Comparison of ENCODE assay signal across 10 mouse cellular contexts in genomic region chr19:27032621-27033020, GRCm38 (mm10).
DNase-seq lines count a peak whose midpoint lies in the region; ATAC-seq and TF ChIP-seq lines count a peak whose summit lies in the region.
"Had no signal": no experiment of that assay in that cellular context is flagged by ENCODE, and none has a peak within 500 bp of the region (broad histone marks: within the 10 kb centered on the region; RNA-seq: fewer than 3 reads in every experiment).

No protein-coding gene starts in this region.

- no peak overlapping the region for H3K4me3 ChIP-seq in liver, postnatal 0 days (ENCODE audit: low read depth, low read length)
- H3K4me3 ChIP-seq in liver, embryonic 11.5 days (ENCODE audit: low read depth, low read length), result no peak overlapping the region
- H3K4me3 ChIP-seq: intestine, embryonic 15.5 days; liver, embryonic 12.5 days had no signal

- DNase-seq in embryo, embryonic 10 days (ENCODE audit: low spot score), result peak; percentile 38
- no peak for DNase-seq in embryo, embryonic 10.5 days (ENCODE audit: low spot score)
- DNase-seq in liver, postnatal 0 days, result no peak
- DNase-seq in liver, embryonic 11.5 days (ENCODE audit: low spot score), result no peak
- DNase-seq in kidney, postnatal 25 days, result peak; percentile 47 to 69
- DNase-seq in retina, postnatal 1 day, result peak; percentile 52
- DNase-seq in left cerebral cortex, adult 9 months (ENCODE audit: low spot score in 2 of 2), result no peak
- DNase-seq in testis, postnatal 10 days (ENCODE audit: low spot score), result no peak

- no peaks in the 10 kb centered on the region for H3K9me3 ChIP-seq in liver, postnatal 0 days (ENCODE audit: low read length)
- H3K9me3 ChIP-seq in liver, embryonic 11.5 days (ENCODE audit: control insufficient read depth, low read length), result no peaks in the 10 kb centered on the region
- H3K9me3 ChIP-seq: intestine, embryonic 15.5 days; liver, embryonic 12.5 days had no signal

- H3K4me1 ChIP-seq in liver, postnatal 0 days (ENCODE audit: insufficient read depth), result no peaks in the 10 kb centered on the region
- H3K4me1 ChIP-seq in liver, embryonic 11.5 days (replicated peaks; ENCODE audit: control insufficient read depth, insufficient read depth, low read length), result no peaks in the 10 kb centered on the region
- H3K4me1 ChIP-seq: intestine, embryonic 15.5 days; liver, embryonic 12.5 days had no signal

- no peak overlapping the region for H3K27ac ChIP-seq in liver, postnatal 0 days (ENCODE audit: low read depth)
- H3K27ac ChIP-seq in liver, embryonic 11.5 days (ENCODE audit: low read depth, low read length), result no peak overlapping the region
- H3K27ac ChIP-seq: intestine, embryonic 15.5 days; liver, embryonic 12.5 days had no signal

- H3K36me3 ChIP-seq in liver, postnatal 0 days (replicated peaks; ENCODE audit: insufficient read depth, low read length), result no peaks in the 10 kb centered on the region
- no peaks in the 10 kb centered on the region for H3K36me3 ChIP-seq in liver, embryonic 11.5 days (ENCODE audit: control insufficient read depth, insufficient read depth, low read length)
- H3K36me3 ChIP-seq: intestine, embryonic 15.5 days; liver, embryonic 12.5 days had no signal

- no peak overlapping the region for H3K4me2 ChIP-seq in liver, postnatal 0 days (ENCODE audit: low read depth, low read length)
- no peak overlapping the region for H3K4me2 ChIP-seq in liver, embryonic 11.5 days
- H3K4me2 ChIP-seq: intestine, embryonic 15.5 days; liver, embryonic 12.5 days had no signal

- ATAC-seq in liver, postnatal 0 days, result no peak
- no peak for ATAC-seq in liver, embryonic 11.5 days (replicated peaks; ENCODE audit: low FRiP score)
- ATAC-seq: intestine, embryonic 15.5 days; liver, embryonic 12.5 days had no signal

- no peak for TF ChIP-seq EP300 in liver, postnatal 0 days (IDR thresholded peaks at IDR 0.05; ENCODE audit: low read depth)

- H3K9ac ChIP-seq in liver, postnatal 0 days (replicated peaks), result no peak overlapping the region
- H3K9ac ChIP-seq in liver, embryonic 11.5 days (ENCODE audit: low read depth, low read length), result no peak overlapping the region
- H3K9ac ChIP-seq: intestine, embryonic 15.5 days; liver, embryonic 12.5 days had no signal

- WGBS in liver, postnatal 0 days (ENCODE audit: insufficient replicate concordance), result 67% methylated on average over 5 of the region's 5 CpGs
- 68% methylated on average over 5 of the region's 5 CpGs for WGBS in liver, embryonic 11.5 days

- H3K27me3 ChIP-seq in liver, postnatal 0 days (ENCODE audit: insufficient read depth, low read length), result no peaks in the 10 kb centered on the region
- no peaks in the 10 kb centered on the region for H3K27me3 ChIP-seq in liver, embryonic 11.5 days (replicated peaks; ENCODE audit: control insufficient read depth, insufficient read depth, low read length)
- H3K27me3 ChIP-seq: intestine, embryonic 15.5 days; liver, embryonic 12.5 days had no signal

- TF ChIP-seq CTCF in liver, postnatal 0 days (IDR thresholded peaks at IDR 0.05; ENCODE audit: low read depth), result 0 out of 2 replicates have a peak, but pooled peaks have one; percentile 15

Comparison
In these comparisons a context has a peak if more than half of its experiments do, and no peak if none do; other contexts are left out.
1. DNase-seq: peak in embryo, embryonic 10 days (single experiment), kidney, postnatal 25 days (2 of 2) and retina, postnatal 1 day (single experiment); none in embryo, embryonic 10.5 days (single experiment), liver, postnatal 0 days (single experiment), liver, embryonic 11.5 days (single experiment), left cerebral cortex, adult 9 months (0 of 2) and testis, postnatal 10 days (single experiment).